Mouse (Mus musculus): Measurements from ENCODE around the gene Flot1. TPM values are rescaled to one million over a fixed set of nuclear protein-coding genes. Genes with fewer than 3 reads are reported as not detected.

Flot1 gene
- total and polyA plus RNA-seq, 3 experiments, result 38.1 to 64.1 TPM; not detected in 1

GRCm38 (mm10) chr17:35813653-35814052, 9.4 kb upstream of the Flot1 start:
- Histone ChIP-seq H3K27ac (ENCODE audit: control insufficient read depth, low read depth, low read length) (peak overlapping the region; percentile 73), H3K36me3 (ENCODE audit: control insufficient read depth in 1 of 2, insufficient read depth in 2 of 2, low read length in 2 of 2) (peaks cover 0 to 20% of the 10 kb centered on the region in 2 experiments; a peak in 2 of 4 replicates), H3K79me2 (ENCODE audit: control insufficient read depth, insufficient read depth, low read length, poor library complexity) (no peaks in the 10 kb centered on the region), H3K4me3 (ENCODE audit: control insufficient read depth in 1 of 2, insufficient read depth in 1 of 2, low read depth in 2 of 2, low read length in 2 of 2) (peak overlapping the region; percentile 17 to 35; a peak in 1 of 4 replicates), H3K9ac (ENCODE audit: control insufficient read depth, low read depth, low read length, poor library complexity, severe bottlenecking) (peak overlapping the region; percentile 63), H3K9me3 (replicated peaks; ENCODE audit: insufficient read depth, low read length) (no peaks in the 10 kb centered on the region), H3K4me1 (ENCODE audit: control insufficient read depth in 1 of 2, insufficient read depth in 2 of 2, low read length in 2 of 2) (peaks cover 7 to 30% of the 10 kb centered on the region in 2 experiments), H3K27me3 (ENCODE audit: control insufficient read depth in 1 of 2, insufficient read depth in 2 of 2, low read length in 2 of 2) (no peaks in the 10 kb centered on the region)
- DNase-seq (ENCODE audit: low read depth, low spot score), result peak; percentile 67
- TF ChIP-seq MEF2A (IDR thresholded peaks at IDR 0.05; ENCODE audit: extremely low read depth, insufficient replicate concordance, low read depth, low read length, poor library complexity, severe bottlenecking) (no peak), SIN3A (IDR thresholded peaks at IDR 0.05; ENCODE audit: low read length) (0 out of 2 replicates have a peak, but pooled peaks have one; percentile 3), POLR2A (IDR thresholded peaks at IDR 0.05; ENCODE audit: control insufficient read depth in 1 of 2, insufficient read depth in 1 of 2, low read depth in 1 of 2, low read length in 2 of 2, poor library complexity in 1 of 2) (0 out of 4 replicates have a peak, but pooled peaks of 1 of the 2 experiments have one; percentile 20), CTCF (IDR thresholded peaks at IDR 0.05 in 2 of 3, conservative IDR thresholded peaks at IDR 0.05 in 1 of 3; ENCODE audit: control insufficient read depth in 1 of 3, insufficient read depth in 1 of 3, low read depth in 2 of 3, low read length in 3 of 3, poor library complexity in 1 of 3, severe bottlenecking in 1 of 3) (no peak)

GRCm38 (mm10) chr17:35814678-35815077, 8.4 kb upstream of the Flot1 start:
- Histone ChIP-seq H3K4me3 (ENCODE audit: control insufficient read depth in 1 of 2, insufficient read depth in 1 of 2, low read depth in 2 of 2, low read length in 2 of 2) (no peak overlapping the region), H3K4me1 (ENCODE audit: control insufficient read depth in 1 of 2, insufficient read depth in 2 of 2, low read length in 2 of 2) (peaks cover 7 to 30% of the 10 kb centered on the region in 2 experiments), H3K27ac (ENCODE audit: control insufficient read depth, low read depth, low read length) (no peak overlapping the region), H3K79me2 (ENCODE audit: control insufficient read depth, insufficient read depth, low read length, poor library complexity) (no peaks in the 10 kb centered on the region), H3K9me3 (replicated peaks; ENCODE audit: insufficient read depth, low read length) (no peaks in the 10 kb centered on the region), H3K27me3 (ENCODE audit: control insufficient read depth in 1 of 2, insufficient read depth in 2 of 2, low read length in 2 of 2) (no peaks in the 10 kb centered on the region), H3K9ac (ENCODE audit: control insufficient read depth, low read depth, low read length, poor library complexity, severe bottlenecking) (no peak overlapping the region), H3K36me3 (ENCODE audit: control insufficient read depth in 1 of 2, insufficient read depth in 2 of 2, low read length in 2 of 2) (peaks cover 0 to 20% of the 10 kb centered on the region in 2 experiments; a peak in 2 of 4 replicates)
- DNase-seq (ENCODE audit: low read depth, low spot score), result no peak
- no peak for TF ChIP-seq ZMIZ1 (IDR thresholded peaks at IDR 0.05; ENCODE audit: low read depth, low read length)
- no peak for TF ChIP-seq USF2 (IDR thresholded peaks at IDR 0.05; ENCODE audit: borderline replicate concordance in 1 of 2, insufficient read depth in 1 of 2, low read depth in 1 of 2, low read length in 2 of 2)
- TF ChIP-seq RCOR1 (IDR thresholded peaks at IDR 0.05; ENCODE audit: low read depth, low read length), result no peak
- TF ChIP-seq ZC3H11A (IDR thresholded peaks at IDR 0.05; ENCODE audit: low read depth, low read length), result no peak
- TF ChIP-seq MAX (IDR thresholded peaks at IDR 0.05; ENCODE audit: low read length), result no peak
- TF ChIP-seq MYC (IDR thresholded peaks at IDR 0.05; ENCODE audit: low read depth, low read length), result no peak

GRCm38 (mm10) chr17:35815836-35816235, 7.2 kb upstream of the Flot1 start:
- Histone ChIP-seq H3K4me1 (ENCODE audit: control insufficient read depth in 1 of 2, insufficient read depth in 2 of 2, low read length in 2 of 2) (peaks cover 7 to 32% of the 10 kb centered on the region in 2 experiments), H3K9me3 (replicated peaks; ENCODE audit: insufficient read depth, low read length) (no peaks in the 10 kb centered on the region), H3K4me3 (ENCODE audit: control insufficient read depth in 1 of 2, insufficient read depth in 1 of 2, low read depth in 2 of 2, low read length in 2 of 2) (no peak overlapping the region), H3K79me2 (ENCODE audit: control insufficient read depth, insufficient read depth, low read length, poor library complexity) (no peaks in the 10 kb centered on the region), H3K9ac (ENCODE audit: control insufficient read depth, low read depth, low read length, poor library complexity, severe bottlenecking) (no peak overlapping the region), H3K36me3 (ENCODE audit: control insufficient read depth in 1 of 2, insufficient read depth in 2 of 2, low read length in 2 of 2) (peaks cover 0 to 23% of the 10 kb centered on the region in 2 experiments; a peak in 2 of 4 replicates), H3K27ac (ENCODE audit: control insufficient read depth, low read depth, low read length) (no peak overlapping the region), H3K27me3 (ENCODE audit: control insufficient read depth in 1 of 2, insufficient read depth in 2 of 2, low read length in 2 of 2) (no peaks in the 10 kb centered on the region)
- TF ChIP-seq POLR2AphosphoS5 (IDR thresholded peaks at IDR 0.05; ENCODE audit: borderline replicate concordance, low read depth, low read length), result no peak
- no peak for TF ChIP-seq NELFE (IDR thresholded peaks at IDR 0.05; ENCODE audit: low read depth, low read length)
- no peak for TF ChIP-seq GABPA (IDR thresholded peaks at IDR 0.05; ENCODE audit: low read depth, low read length)
- TF ChIP-seq CTCF (IDR thresholded peaks at IDR 0.05 in 2 of 3, conservative IDR thresholded peaks at IDR 0.05 in 1 of 3; ENCODE audit: control insufficient read depth in 1 of 3, insufficient read depth in 1 of 3, low read depth in 2 of 3, low read length in 3 of 3, poor library complexity in 1 of 3, severe bottlenecking in 1 of 3), result no peak
- no peak for TF ChIP-seq EP300 (IDR thresholded peaks at IDR 0.05; ENCODE audit: low read depth in 1 of 2, low read length in 2 of 2)
- TF ChIP-seq MAX (IDR thresholded peaks at IDR 0.05; ENCODE audit: low read length), result no peak
- no peak for TF ChIP-seq NRF1 (IDR thresholded peaks at IDR 0.05; ENCODE audit: insufficient read depth, low read depth, low read length, poor library complexity, severe bottlenecking)
- no peak for TF ChIP-seq ZNF384 (IDR thresholded peaks at IDR 0.05; ENCODE audit: low read depth, low read length)
- DNase-seq (ENCODE audit: low read depth, low spot score), result no peak
